Mouse (Mus musculus): ENCODE data around the gene Usp42. TPM values are rescaled to one million over a fixed set of nuclear protein-coding genes. Genes with fewer than 3 reads are reported as not detected.
A peak's percentile ranks its signal among the peaks of the same experiment; 100 is the strongest.

Gene Usp42
- polyA plus RNA-seq, 1 experiment from 2014 or later, result 17.1 TPM

- Histone ChIP-seq H3K4me2 (replicated peaks; ENCODE audit: low read depth, low read length) (no peak overlapping the region), H3K4me1 (ENCODE audit: insufficient read depth, low read length) (no peaks in the 10 kb centered on the region), H3K27ac (ENCODE audit: low read length) (no peak overlapping the region), H3K36me3 (ENCODE audit: insufficient read depth, low read length) (peaks cover 42% of the 10 kb centered on the region), H3K9me3 (ENCODE audit: low read length) (no peaks in the 10 kb centered on the region), H3K9ac (replicated peaks; ENCODE audit: low read length) (no peak overlapping the region), H3K27me3 (ENCODE audit: insufficient read depth, low read length) (no peaks in the 10 kb centered on the region), H3K4me3 (ENCODE audit: low read length) (no peak overlapping the region)
- 0 out of 2 replicates have a peak, but pooled peaks have one; percentile 50 for ATAC-seq (ENCODE audit: low FRiP score, low TSS enrichment)
- 55% methylated on average over 3 of the region's 3 CpGs for WGBS
Measured at GRCm38 (mm10) chr5:143696323-143696722, 35.8 kb downstream of the Usp42 start.

- H3K4me3 ChIP-seq (ENCODE audit: low read length), result no peak overlapping the region
- H3K27me3 ChIP-seq (ENCODE audit: insufficient read depth, low read length), result no peaks in the 10 kb centered on the region
- no peak overlapping the region for H3K4me2 ChIP-seq (replicated peaks; ENCODE audit: low read depth, low read length)
- no peaks in the 10 kb centered on the region for H3K9me3 ChIP-seq (ENCODE audit: low read length)
- H3K27ac ChIP-seq (ENCODE audit: low read length), result no peak overlapping the region
- no peak overlapping the region for H3K9ac ChIP-seq (replicated peaks; ENCODE audit: low read length)
- H3K4me1 ChIP-seq (ENCODE audit: insufficient read depth, low read length), result no peaks in the 10 kb centered on the region
- peaks cover 46% of the 10 kb centered on the region for H3K36me3 ChIP-seq (ENCODE audit: insufficient read depth, low read length)
- no peak for ATAC-seq (ENCODE audit: low FRiP score, low TSS enrichment)
- 91% methylated on average over 5 of the region's 5 CpGs for WGBS
Measured at GRCm38 (mm10) chr5:143690926-143691325, 41.2 kb downstream of the Usp42 start.

- H3K4me1 ChIP-seq (ENCODE audit: insufficient read depth, low read length), result no peaks in the 10 kb centered on the region
- no peak overlapping the region for H3K27ac ChIP-seq (ENCODE audit: low read length)
- no peak overlapping the region for H3K4me2 ChIP-seq (replicated peaks; ENCODE audit: low read depth, low read length)
- no peak for ATAC-seq (ENCODE audit: low FRiP score, low TSS enrichment)
- 77% methylated on average over 9 of the region's 9 CpGs for WGBS
- H3K4me3 ChIP-seq (ENCODE audit: low read length), result no peak overlapping the region
- no peak overlapping the region for H3K9ac ChIP-seq (replicated peaks; ENCODE audit: low read length)
- no peaks in the 10 kb centered on the region for H3K27me3 ChIP-seq (ENCODE audit: insufficient read depth, low read length)
- peaks cover 46% of the 10 kb centered on the region for H3K36me3 ChIP-seq (ENCODE audit: insufficient read depth, low read length)
- H3K9me3 ChIP-seq (ENCODE audit: low read length), result no peaks in the 10 kb centered on the region
Measured at GRCm38 (mm10) chr5:143690392-143690791, 41.7 kb downstream of the Usp42 start.

GRCm38 (mm10) chr5:143687589-143687988 is 44.5 kb downstream of the Usp42 start:
- Histone ChIP-seq H3K9ac (replicated peaks; ENCODE audit: low read length) (no peak overlapping the region), H3K36me3 (ENCODE audit: insufficient read depth, low read length) (peaks cover 24% of the 10 kb centered on the region), H3K27me3 (ENCODE audit: insufficient read depth, low read length) (no peaks in the 10 kb centered on the region), H3K4me2 (replicated peaks; ENCODE audit: low read depth, low read length) (no peak overlapping the region), H3K9me3 (ENCODE audit: low read length) (no peaks in the 10 kb centered on the region), H3K27ac (ENCODE audit: low read length) (no peak overlapping the region), H3K4me3 (ENCODE audit: low read length) (no peak overlapping the region), H3K4me1 (ENCODE audit: insufficient read depth, low read length) (peaks cover 7% of the 10 kb centered on the region; the same call in 1 of the 2 replicates)
- ATAC-seq (ENCODE audit: low FRiP score, low TSS enrichment), result no peak
- WGBS, result 95% methylated on average over 3 of the region's 3 CpGs

- WGBS, result 87% methylated on average over 3 of the region's 3 CpGs
Measured at GRCm38 (mm10) chr5:143686456-143686855, 45.6 kb downstream of the Usp42 start.

GRCm38 (mm10) chr5:143684911-143685390 is 47.1 kb downstream of the Usp42 start:
- no peak overlapping the region for H3K4me3 ChIP-seq (ENCODE audit: low read length)
- no peak overlapping the region for H3K4me2 ChIP-seq (replicated peaks; ENCODE audit: low read depth, low read length)
- H3K27ac ChIP-seq (ENCODE audit: low read length), result no peak overlapping the region
- H3K9me3 ChIP-seq (ENCODE audit: low read length), result no peaks in the 10 kb centered on the region
- H3K9ac ChIP-seq (replicated peaks; ENCODE audit: low read length), result no peak overlapping the region
- H3K36me3 ChIP-seq (ENCODE audit: insufficient read depth, low read length), result peaks cover 19% of the 10 kb centered on the region
- H3K4me1 ChIP-seq (ENCODE audit: insufficient read depth, low read length), result peaks cover 12% of the 10 kb centered on the region; the same call in 1 of the 2 replicates
- no peaks in the 10 kb centered on the region for H3K27me3 ChIP-seq (ENCODE audit: insufficient read depth, low read length)
- no peak for ATAC-seq (ENCODE audit: low FRiP score, low TSS enrichment)
- 85% methylated on average over 8 of the region's 8 CpGs for WGBS

More at GRCm38 (mm10) chr5:143686456-143686855, 45.6 kb downstream of the Usp42 start:
- H3K27ac ChIP-seq (ENCODE audit: low read length), result no peak overlapping the region
- ATAC-seq (ENCODE audit: low FRiP score, low TSS enrichment), result no peak
- no peak overlapping the region for H3K9ac ChIP-seq (replicated peaks; ENCODE audit: low read length)
- H3K27me3 ChIP-seq (ENCODE audit: insufficient read depth, low read length), result no peaks in the 10 kb centered on the region
- H3K4me3 ChIP-seq (ENCODE audit: low read length), result no peak overlapping the region
- no peak overlapping the region for H3K4me2 ChIP-seq (replicated peaks; ENCODE audit: low read depth, low read length)
- no peaks in the 10 kb centered on the region for H3K9me3 ChIP-seq (ENCODE audit: low read length)
- peaks cover 7% of the 10 kb centered on the region; the same call in 1 of the 2 replicates for H3K4me1 ChIP-seq (ENCODE audit: insufficient read depth, low read length)
- peaks cover 19% of the 10 kb centered on the region for H3K36me3 ChIP-seq (ENCODE audit: insufficient read depth, low read length)

GRCm38 (mm10) chr5:143683696-143684095 is 48.4 kb downstream of the Usp42 start:
- H3K4me3 ChIP-seq (ENCODE audit: low read length), result no peak overlapping the region
- H3K27ac ChIP-seq (ENCODE audit: low read length), result no peak overlapping the region
- peak; percentile 61; the same call in 1 of the 2 replicates for ATAC-seq (ENCODE audit: low FRiP score, low TSS enrichment)
- peaks cover 19% of the 10 kb centered on the region for H3K36me3 ChIP-seq (ENCODE audit: insufficient read depth, low read length)
- H3K4me1 ChIP-seq (ENCODE audit: insufficient read depth, low read length), result peaks cover 22% of the 10 kb centered on the region
- no peaks in the 10 kb centered on the region for H3K9me3 ChIP-seq (ENCODE audit: low read length)
- H3K27me3 ChIP-seq (ENCODE audit: insufficient read depth, low read length), result no peaks in the 10 kb centered on the region
- no peak overlapping the region for H3K9ac ChIP-seq (replicated peaks; ENCODE audit: low read length)
- WGBS, result 28% methylated on average over 6 of the region's 6 CpGs
- H3K4me2 ChIP-seq (replicated peaks; ENCODE audit: low read depth, low read length), result no peak overlapping the region

GRCm38 (mm10) chr5:143679654-143680053 is 52.4 kb downstream of the Usp42 start:
- no peak for ATAC-seq (ENCODE audit: low FRiP score, low TSS enrichment)
- Histone ChIP-seq H3K36me3 (ENCODE audit: insufficient read depth, low read length) (no peaks in the 10 kb centered on the region), H3K4me1 (ENCODE audit: insufficient read depth, low read length) (peaks cover 50% of the 10 kb centered on the region), H3K9ac (replicated peaks; ENCODE audit: low read length) (no peak overlapping the region), H3K9me3 (ENCODE audit: low read length) (no peaks in the 10 kb centered on the region), H3K4me3 (ENCODE audit: low read length) (no peak overlapping the region), H3K27me3 (ENCODE audit: insufficient read depth, low read length) (no peaks in the 10 kb centered on the region), H3K27ac (ENCODE audit: low read length) (no peak overlapping the region), H3K4me2 (replicated peaks; ENCODE audit: low read depth, low read length) (no peak overlapping the region)
- WGBS, result 75% methylated on average over 6 of the region's 6 CpGs

- Histone ChIP-seq H3K9ac (replicated peaks; ENCODE audit: low read length) (no peak overlapping the region), H3K4me3 (ENCODE audit: low read length) (no peak overlapping the region), H3K4me1 (ENCODE audit: insufficient read depth, low read length) (peaks cover 53% of the 10 kb centered on the region), H3K36me3 (ENCODE audit: insufficient read depth, low read length) (no peaks in the 10 kb centered on the region), H3K27me3 (ENCODE audit: insufficient read depth, low read length) (no peaks in the 10 kb centered on the region), H3K27ac (ENCODE audit: low read length) (no peak overlapping the region), H3K9me3 (ENCODE audit: low read length) (no peaks in the 10 kb centered on the region), H3K4me2 (replicated peaks; ENCODE audit: low read depth, low read length) (no peak overlapping the region)
- ATAC-seq (ENCODE audit: low FRiP score, low TSS enrichment), result no peak
- WGBS, result 68% methylated on average over 6 of the region's 6 CpGs
Measured at GRCm38 (mm10) chr5:143678634-143679271, 53.3 kb downstream of the Usp42 start.

- H3K27ac ChIP-seq (ENCODE audit: low read length), result no peak overlapping the region
- H3K4me3 ChIP-seq (ENCODE audit: low read length), result no peak overlapping the region
- WGBS, result 64% methylated on average over 4 of the region's 4 CpGs
- no peaks in the 10 kb centered on the region for H3K27me3 ChIP-seq (ENCODE audit: insufficient read depth, low read length)
- no peak overlapping the region for H3K4me2 ChIP-seq (replicated peaks; ENCODE audit: low read depth, low read length)
- H3K9ac ChIP-seq (replicated peaks; ENCODE audit: low read length), result no peak overlapping the region
- ATAC-seq (ENCODE audit: low FRiP score, low TSS enrichment), result peak; percentile 68; the same call in 1 of the 2 replicates
- no peaks in the 10 kb centered on the region for H3K36me3 ChIP-seq (ENCODE audit: insufficient read depth, low read length)
- H3K9me3 ChIP-seq (ENCODE audit: low read length), result no peaks in the 10 kb centered on the region
- H3K4me1 ChIP-seq (ENCODE audit: insufficient read depth, low read length), result peaks cover 49% of the 10 kb centered on the region
Measured at GRCm38 (mm10) chr5:143677363-143677762, 54.7 kb downstream of the Usp42 start.
